Mouse (Mus musculus): Measurements from ENCODE around the gene Gm13271. TPM values are rescaled to one million over a fixed set of nuclear protein-coding genes. Genes with fewer than 3 reads are reported as not detected.
"Not testable (repeated sequence)": the region's sequence is repeated elsewhere in the genome, so short reads cannot be mapped to it uniquely, and the experiment has no call there.

The Gm13271 gene
- polyA plus RNA-seq, 1 experiment, result not detected

GRCm38 (mm10) chr4:88788402-88788801, 33.7 kb downstream of the Gm13271 start, which contains the start of gene Gm13277:
TSS of gene Gm13277 (plus strand) at chr4:88788632.
- not testable (repeated sequence) for H3K27ac ChIP-seq (ENCODE audit: insufficient read depth, low read length); H3K4me3 ChIP-seq (ENCODE audit: insufficient read depth, low read length); H3K4me1 ChIP-seq (ENCODE audit: control insufficient read depth, insufficient read depth, low read length)
- peak; percentile 43; the same call in 1 of the 2 replicates for TF ChIP-seq CTCF (IDR thresholded peaks at IDR 0.05; ENCODE audit: borderline replicate concordance, insufficient read depth, low read length)

- H3K27ac ChIP-seq (ENCODE audit: insufficient read depth, low read length); H3K4me1 ChIP-seq (ENCODE audit: control insufficient read depth, insufficient read depth, low read length); H3K4me3 ChIP-seq (ENCODE audit: insufficient read depth, low read length): not testable (repeated sequence)
Measured at GRCm38 (mm10) chr4:88791250-88791649, 36.6 kb downstream of the Gm13271 start, which contains the start of gene Gm13278. TSS of gene Gm13278 (plus strand) at chr4:88791550.

GRCm38 (mm10) chr4:88793936-88794675, 39.4 kb downstream of the Gm13271 start, which contains the start of gene Gm13275:
TSS of gene Gm13275 (plus strand) at chr4:88794487.
- not testable (repeated sequence) for H3K27ac ChIP-seq (ENCODE audit: insufficient read depth, low read length); H3K4me1 ChIP-seq (ENCODE audit: control insufficient read depth, insufficient read depth, low read length); H3K4me3 ChIP-seq (ENCODE audit: insufficient read depth, low read length)

- H3K4me3 ChIP-seq (ENCODE audit: insufficient read depth, low read length); H3K4me1 ChIP-seq (ENCODE audit: control insufficient read depth, insufficient read depth, low read length); H3K27ac ChIP-seq (ENCODE audit: insufficient read depth, low read length): not testable (repeated sequence)
Measured at GRCm38 (mm10) chr4:88797097-88797496, 42.4 kb downstream of the Gm13271 start, which contains the start of gene Gm13279. TSS of gene Gm13279 (plus strand) at chr4:88797397.

GRCm38 (mm10) chr4:88799365-88799764, 44.7 kb downstream of the Gm13271 start, which contains the start of gene Gm13285:
TSS of gene Gm13285 (plus strand) at chr4:88799665.
- H3K27ac ChIP-seq (ENCODE audit: insufficient read depth, low read length), result not testable (repeated sequence)

GRCm38 (mm10) chr4:88802954-88803353, 48.3 kb downstream of the Gm13271 start, which contains the start of gene Gm13287:
TSS of gene Gm13287 (plus strand) at chr4:88803254.
- not testable (repeated sequence) for H3K4me1 ChIP-seq (ENCODE audit: control insufficient read depth, insufficient read depth, low read length); H3K27ac ChIP-seq (ENCODE audit: insufficient read depth, low read length); H3K4me3 ChIP-seq (ENCODE audit: insufficient read depth, low read length)

More at GRCm38 (mm10) chr4:88799365-88799764, 44.7 kb downstream of the Gm13271 start, which contains the start of gene Gm13285:
- H3K4me3 ChIP-seq (ENCODE audit: insufficient read depth, low read length); H3K4me1 ChIP-seq (ENCODE audit: control insufficient read depth, insufficient read depth, low read length): not testable (repeated sequence)

Other genes with a start within 250 kb of the Gm13271 start
- not detected in 2 replicates for gene Ifnb1, start 232.1 kb upstream of the Gm13271 start, polyA plus RNA-seq (2011; ENCODE audit: insufficient read length, low read depth, missing spikeins)
- gene Ifna15, start 196.6 kb upstream of the Gm13271 start, polyA plus RNA-seq (2011; ENCODE audit: insufficient read length, low read depth, missing spikeins), result not detected in 2 replicates
- gene Ifna14, start 183.1 kb upstream of the Gm13271 start, polyA plus RNA-seq (2011; ENCODE audit: insufficient read length, low read depth, missing spikeins), result not detected in 2 replicates
- gene Ifna9, start 162.5 kb upstream of the Gm13271 start, polyA plus RNA-seq (2011; ENCODE audit: insufficient read length, low read depth, missing spikeins), result not detected in 2 replicates
- gene Ifna12, start 151.5 kb upstream of the Gm13271 start, polyA plus RNA-seq (2011; ENCODE audit: insufficient read length, low read depth, missing spikeins), result not detected in 2 replicates
- not detected in 2 replicates for gene C87499, start 120.5 kb upstream of the Gm13271 start, polyA plus RNA-seq (2011; ENCODE audit: insufficient read length, low read depth, missing spikeins)
- not detected in 2 replicates for gene Ifna13, start 110.4 kb upstream of the Gm13271 start, polyA plus RNA-seq (2011; ENCODE audit: insufficient read length, low read depth, missing spikeins)
- not detected in 2 replicates for gene Ifna16, start 77.9 kb upstream of the Gm13271 start, polyA plus RNA-seq (2011; ENCODE audit: insufficient read length, low read depth, missing spikeins)
- not detected in 2 replicates for gene Ifna2, start 71.0 kb upstream of the Gm13271 start, polyA plus RNA-seq (2011; ENCODE audit: insufficient read length, low read depth, missing spikeins)
- not detected in 2 replicates for gene Ifnab, start 63.5 kb upstream of the Gm13271 start, polyA plus RNA-seq (2011; ENCODE audit: insufficient read length, low read depth, missing spikeins)
- not detected in 2 replicates for gene Gm26566, start 33.1 kb upstream of the Gm13271 start, polyA plus RNA-seq (2011; ENCODE audit: insufficient read length, low read depth, missing spikeins)
- 103 and 123 TPM in 2 replicates for gene Klhl9, start 32.4 kb upstream of the Gm13271 start, polyA plus RNA-seq (2011; ENCODE audit: insufficient read length, low read depth, missing spikeins)
- not detected in 2 replicates for gene Gm13283, start 5.3 kb downstream of the Gm13271 start, polyA plus RNA-seq (2011; ENCODE audit: insufficient read length, low read depth, missing spikeins)
- gene Gm13290, start 19.0 kb downstream of the Gm13271 start, polyA plus RNA-seq (2011; ENCODE audit: insufficient read length, low read depth, missing spikeins), result 0.70 TPM in 1 of 2 replicates, not detected in the other
- not detected in 2 replicates for gene Gm13289, start 22.1 kb downstream of the Gm13271 start, polyA plus RNA-seq (2011; ENCODE audit: insufficient read length, low read depth, missing spikeins)
- not detected in 2 replicates for gene Gm13272, start 25.0 kb downstream of the Gm13271 start, polyA plus RNA-seq (2011; ENCODE audit: insufficient read length, low read depth, missing spikeins)
- gene Ifnz, start 27.3 kb downstream of the Gm13271 start, polyA plus RNA-seq (2011; ENCODE audit: insufficient read length, low read depth, missing spikeins), result 0.37 and 0.44 TPM in 2 replicates
- gene Gm13276, start 30.8 kb downstream of the Gm13271 start, polyA plus RNA-seq (2011; ENCODE audit: insufficient read length, low read depth, missing spikeins), result not detected in 2 replicates
- gene Gm13277, start 33.8 kb downstream of the Gm13271 start, polyA plus RNA-seq (2011; ENCODE audit: insufficient read length, low read depth, missing spikeins), result not detected in 2 replicates
- gene Gm13278, start 36.7 kb downstream of the Gm13271 start, polyA plus RNA-seq (2011; ENCODE audit: insufficient read length, low read depth, missing spikeins), result not detected in 2 replicates
- not detected in 2 replicates for gene Gm13275, start 39.6 kb downstream of the Gm13271 start, polyA plus RNA-seq (2011; ENCODE audit: insufficient read length, low read depth, missing spikeins)
- not detected in 2 replicates for gene Gm13279, start 42.5 kb downstream of the Gm13271 start, polyA plus RNA-seq (2011; ENCODE audit: insufficient read length, low read depth, missing spikeins)
- gene Gm13285, start 44.8 kb downstream of the Gm13271 start, polyA plus RNA-seq (2011; ENCODE audit: insufficient read length, low read depth, missing spikeins), result 0.44 and 2.3 TPM in 2 replicates
- 1.1 TPM in 1 of 2 replicates, not detected in the other for gene Gm13287, start 48.4 kb downstream of the Gm13271 start, polyA plus RNA-seq (2011; ENCODE audit: insufficient read length, low read depth, missing spikeins)
- 0.23 TPM in 1 of 2 replicates, not detected in the other for gene Gm13288, start 50.7 kb downstream of the Gm13271 start, polyA plus RNA-seq (2011; ENCODE audit: insufficient read length, low read depth, missing spikeins)
- not detected in 2 replicates for gene Ifna7, start 61.4 kb downstream of the Gm13271 start, polyA plus RNA-seq (2011; ENCODE audit: insufficient read length, low read depth, missing spikeins)
- not detected in 2 replicates for gene Ifna11, start 65.1 kb downstream of the Gm13271 start, polyA plus RNA-seq (2011; ENCODE audit: insufficient read length, low read depth, missing spikeins)
- gene Ifna6, start 72.5 kb downstream of the Gm13271 start, polyA plus RNA-seq (2011; ENCODE audit: insufficient read length, low read depth, missing spikeins), result not detected in 2 replicates
- not detected in 2 replicates for gene Ifna5, start 80.7 kb downstream of the Gm13271 start, polyA plus RNA-seq (2011; ENCODE audit: insufficient read length, low read depth, missing spikeins)
- not detected in 2 replicates for gene Ifna4, start 87.0 kb downstream of the Gm13271 start, polyA plus RNA-seq (2011; ENCODE audit: insufficient read length, low read depth, missing spikeins)
- not detected in 2 replicates for gene Ifna1, start 95.2 kb downstream of the Gm13271 start, polyA plus RNA-seq (2011; ENCODE audit: insufficient read length, low read depth, missing spikeins)
- not detected in 2 replicates for gene Ifne, start 125.3 kb downstream of the Gm13271 start, polyA plus RNA-seq (2011; ENCODE audit: insufficient read length, low read depth, missing spikeins)

Measured in embryonic fibroblast, embryonic 13.5 days (primary cell).